Mouse (Mus musculus) 416B (cell line): ENCODE measurements around the gene Hspb7.

Experiments used
- DNase-seq: peaks from one replicate; pipeline ENCODE4 v3.0.0; 2011; ENCODE audit warnings: low read depth

The Hspb7 gene

GRCm38 (mm10) chr4:141419398-141420191 lies 984 bp upstream of the Hspb7 start:
- DNase-seq, result peak; percentile 85

- DNase-seq, result no peak
Measured at GRCm38 (mm10) chr4:141420886-141421285, 307 bp downstream of the Hspb7 start.

GRCm38 (mm10) chr4:141421423-141421822 lies 844 bp downstream of the Hspb7 start:
- DNase-seq, result no peak

- DNase-seq, result no peak
Measured at GRCm38 (mm10) chr4:141422841-141423240, 2.3 kb downstream of the Hspb7 start.

- DNase-seq, result no peak
Measured at GRCm38 (mm10) chr4:141423288-141423687, 2.7 kb downstream of the Hspb7 start.

- no peak for DNase-seq
Measured at GRCm38 (mm10) chr4:141423691-141424431, 3.3 kb downstream of the Hspb7 start.

GRCm38 (mm10) chr4:141425484-141426479 lies 5.2 kb downstream of the Hspb7 start:
- peak; percentile 89 for DNase-seq

GRCm38 (mm10) chr4:141426796-141427745 lies 6.5 kb downstream of the Hspb7 start:
- no peak for DNase-seq

GRCm38 (mm10) chr4:141427921-141428320 lies 7.3 kb downstream of the Hspb7 start:
- no peak for DNase-seq

GRCm38 (mm10) chr4:141429381-141429780 lies 8.8 kb downstream of the Hspb7 start:
- no peak for DNase-seq

- peak; percentile 62 for DNase-seq
Measured at GRCm38 (mm10) chr4:141429847-141430246, 9.3 kb downstream of the Hspb7 start.

GRCm38 (mm10) chr4:141430997-141431396 lies 10.4 kb downstream of the Hspb7 start:
- DNase-seq, result peak; percentile 87

- DNase-seq, result no peak
Measured at GRCm38 (mm10) chr4:141432666-141433065, 12.1 kb downstream of the Hspb7 start.

GRCm38 (mm10) chr4:141433191-141433590 lies 12.6 kb downstream of the Hspb7 start:
- no peak for DNase-seq

GRCm38 (mm10) chr4:141435974-141436373 lies 15.4 kb downstream of the Hspb7 start, which contains the start of gene Srarp:
Srarp (minus strand) TSS chr4:141436105.
- no peak for DNase-seq

GRCm38 (mm10) chr4:141439083-141439803 lies 18.7 kb downstream of the Hspb7 start:
- no peak for DNase-seq

- DNase-seq, result no peak
Measured at GRCm38 (mm10) chr4:141440877-141441276, 20.3 kb downstream of the Hspb7 start.

GRCm38 (mm10) chr4:141443641-141444429 lies 23.3 kb downstream of the Hspb7 start:
- DNase-seq, result no peak
